Mouse (Mus musculus): ENCODE results near the gene Pard3. TPM values are rescaled to one million over a fixed set of nuclear protein-coding genes. Genes with fewer than 3 reads are reported as not detected.

Gene Pard3
- polyA plus RNA-seq, 1 experiment from 2014 or later: 38.3 TPM

GRCm38 (mm10) chr8:127284462-127285216 lies 220.9 kb downstream of the Pard3 start:
- Histone ChIP-seq H3K4me2 (replicated peaks) (no peak overlapping the region), H3K27ac (no peak overlapping the region), H3K4me3 (no peak overlapping the region), H3K36me3 (no peaks in the 10 kb centered on the region), H3K9me3 (replicated peaks) (0 out of 2 replicates have a peak, but pooled peaks cover 3% of the 10 kb centered on the region), H3K4me1 (peaks cover 3% of the 10 kb centered on the region; the same call in 1 of the 2 replicates), H3K9ac (no peak overlapping the region), H3K27me3 (no peaks in the 10 kb centered on the region)
- peak; percentile 68 for ATAC-seq (ENCODE audit: low FRiP score)
- 73% methylated on average over 9 of the region's 9 CpGs for WGBS

- Histone ChIP-seq H3K9me3 (replicated peaks) (0 out of 2 replicates have a peak, but pooled peaks cover 3% of the 10 kb centered on the region), H3K4me1 (peaks cover 3% of the 10 kb centered on the region; the same call in 1 of the 2 replicates), H3K27me3 (no peaks in the 10 kb centered on the region), H3K4me3 (no peak overlapping the region), H3K27ac (no peak overlapping the region), H3K36me3 (no peaks in the 10 kb centered on the region), H3K9ac (no peak overlapping the region), H3K4me2 (replicated peaks) (no peak overlapping the region)
- no peak for ATAC-seq (ENCODE audit: low FRiP score)
- WGBS: 91% methylated on average over 10 of the region's 10 CpGs
Observed at GRCm38 (mm10) chr8:127287816-127288215, 224.1 kb downstream of the Pard3 start.

- Histone ChIP-seq H3K4me3 (no peak overlapping the region), H3K9ac (no peak overlapping the region), H3K4me2 (replicated peaks) (no peak overlapping the region), H3K9me3 (replicated peaks) (no peaks in the 10 kb centered on the region), H3K27ac (no peak overlapping the region), H3K27me3 (no peaks in the 10 kb centered on the region), H3K36me3 (no peaks in the 10 kb centered on the region), H3K4me1 (peaks cover 5% of the 10 kb centered on the region)
- 95% methylated on average over 5 of the region's 5 CpGs for WGBS
- no peak for ATAC-seq (ENCODE audit: low FRiP score)
Observed at GRCm38 (mm10) chr8:127292307-127292706, 228.6 kb downstream of the Pard3 start.

- H3K27me3 ChIP-seq: no peaks in the 10 kb centered on the region
- no peak overlapping the region for H3K4me2 ChIP-seq (replicated peaks)
- no peak for ATAC-seq (ENCODE audit: low FRiP score)
- no peaks in the 10 kb centered on the region for H3K9me3 ChIP-seq (replicated peaks)
- no peaks in the 10 kb centered on the region for H3K36me3 ChIP-seq
- peaks cover 5% of the 10 kb centered on the region for H3K4me1 ChIP-seq
- no peak overlapping the region for H3K9ac ChIP-seq
- 56% methylated on average over 6 of the region's 6 CpGs for WGBS
- no peak overlapping the region for H3K4me3 ChIP-seq
- peak overlapping the region; percentile 3 for H3K27ac ChIP-seq
Observed at GRCm38 (mm10) chr8:127293025-127293729, 229.5 kb downstream of the Pard3 start.

- no peaks in the 10 kb centered on the region for H3K36me3 ChIP-seq
Observed at GRCm38 (mm10) chr8:127294061-127294460, 230.4 kb downstream of the Pard3 start.

GRCm38 (mm10) chr8:127295848-127296247 lies 232.2 kb downstream of the Pard3 start:
- WGBS: 86% methylated on average over 13 of the region's 13 CpGs

More at GRCm38 (mm10) chr8:127294061-127294460, 230.4 kb downstream of the Pard3 start:
- no peak for ATAC-seq (ENCODE audit: low FRiP score)
- H3K27me3 ChIP-seq: no peaks in the 10 kb centered on the region
- 68% methylated on average over 6 of the region's 6 CpGs for WGBS
- H3K9ac ChIP-seq: no peak overlapping the region
- H3K4me2 ChIP-seq (replicated peaks): no peak overlapping the region
- H3K4me1 ChIP-seq: peaks cover 5% of the 10 kb centered on the region
- no peaks in the 10 kb centered on the region for H3K9me3 ChIP-seq (replicated peaks)
- H3K27ac ChIP-seq: no peak overlapping the region
- no peak overlapping the region for H3K4me3 ChIP-seq

GRCm38 (mm10) chr8:127300493-127300892 lies 236.8 kb downstream of the Pard3 start:
- ATAC-seq (ENCODE audit: low FRiP score): no peak
- Histone ChIP-seq H3K36me3 (no peaks in the 10 kb centered on the region), H3K9me3 (replicated peaks) (no peaks in the 10 kb centered on the region), H3K9ac (no peak overlapping the region), H3K27me3 (no peaks in the 10 kb centered on the region), H3K4me2 (replicated peaks) (no peak overlapping the region), H3K4me3 (no peak overlapping the region), H3K27ac (no peak overlapping the region), H3K4me1 (no peaks in the 10 kb centered on the region)
- 88% methylated on average over 5 of the region's 5 CpGs for WGBS

More at GRCm38 (mm10) chr8:127295848-127296247, 232.2 kb downstream of the Pard3 start:
- no peaks in the 10 kb centered on the region for H3K9me3 ChIP-seq (replicated peaks)
- H3K4me1 ChIP-seq: peaks cover 5% of the 10 kb centered on the region
- no peak overlapping the region for H3K4me2 ChIP-seq (replicated peaks)
- no peak overlapping the region for H3K9ac ChIP-seq
- no peak for ATAC-seq (ENCODE audit: low FRiP score)
- H3K36me3 ChIP-seq: no peaks in the 10 kb centered on the region
- no peaks in the 10 kb centered on the region for H3K27me3 ChIP-seq
- H3K27ac ChIP-seq: no peak overlapping the region
- no peak overlapping the region for H3K4me3 ChIP-seq

- Histone ChIP-seq H3K27me3 (no peaks in the 10 kb centered on the region), H3K9ac (no peak overlapping the region), H3K9me3 (replicated peaks) (no peaks in the 10 kb centered on the region), H3K36me3 (no peaks in the 10 kb centered on the region), H3K27ac (no peak overlapping the region), H3K4me2 (replicated peaks) (no peak overlapping the region), H3K4me3 (no peak overlapping the region), H3K4me1 (no peaks in the 10 kb centered on the region)
- no peak for ATAC-seq (ENCODE audit: low FRiP score)
- WGBS: 89% methylated on average over 6 of the region's 6 CpGs
Observed at GRCm38 (mm10) chr8:127302847-127303445, 239.3 kb downstream of the Pard3 start.

- Histone ChIP-seq H3K9me3 (replicated peaks) (no peaks in the 10 kb centered on the region), H3K36me3 (no peaks in the 10 kb centered on the region)
Observed at GRCm38 (mm10) chr8:127307026-127307425, 243.3 kb downstream of the Pard3 start.

GRCm38 (mm10) chr8:127309363-127309762 lies 245.7 kb downstream of the Pard3 start:
- 83% methylated on average over 1 of the region's 1 CpGs for WGBS
- H3K27ac ChIP-seq: no peak overlapping the region

More at GRCm38 (mm10) chr8:127307026-127307425, 243.3 kb downstream of the Pard3 start:
- no peaks in the 10 kb centered on the region for H3K27me3 ChIP-seq
- 0 out of 2 replicates have a peak, but pooled peaks cover 2% of the 10 kb centered on the region for H3K4me1 ChIP-seq
- H3K9ac ChIP-seq: no peak overlapping the region
- ATAC-seq (ENCODE audit: low FRiP score): no peak
- no peak overlapping the region for H3K4me3 ChIP-seq
- no peak overlapping the region for H3K4me2 ChIP-seq (replicated peaks)
- H3K27ac ChIP-seq: no peak overlapping the region
- 84% methylated on average over 5 of the region's 5 CpGs for WGBS

GRCm38 (mm10) chr8:127315811-127316210 lies 252.1 kb downstream of the Pard3 start:
- ATAC-seq (ENCODE audit: low FRiP score): no peak
- Histone ChIP-seq H3K9me3 (replicated peaks) (no peaks in the 10 kb centered on the region), H3K27ac (no peak overlapping the region), H3K4me2 (replicated peaks) (no peak overlapping the region), H3K27me3 (no peaks in the 10 kb centered on the region), H3K36me3 (no peaks in the 10 kb centered on the region), H3K4me1 (no peaks in the 10 kb centered on the region), H3K9ac (no peak overlapping the region), H3K4me3 (no peak overlapping the region)
- 67% methylated on average over 1 of the region's 1 CpGs for WGBS

More at GRCm38 (mm10) chr8:127309363-127309762, 245.7 kb downstream of the Pard3 start:
- Histone ChIP-seq H3K36me3 (no peaks in the 10 kb centered on the region), H3K4me1 (0 out of 2 replicates have a peak, but pooled peaks cover 2% of the 10 kb centered on the region), H3K27me3 (no peaks in the 10 kb centered on the region), H3K4me3 (no peak overlapping the region), H3K9ac (no peak overlapping the region), H3K9me3 (replicated peaks) (no peaks in the 10 kb centered on the region), H3K4me2 (replicated peaks) (no peak overlapping the region)
- ATAC-seq (ENCODE audit: low FRiP score): no peak

- no peaks in the 10 kb centered on the region for H3K9me3 ChIP-seq (replicated peaks)
- no peak overlapping the region for H3K9ac ChIP-seq
- no peak overlapping the region for H3K4me3 ChIP-seq
- no peaks in the 10 kb centered on the region for H3K4me1 ChIP-seq
- 84% methylated on average over 1 of the region's 1 CpGs for WGBS
- no peak overlapping the region for H3K27ac ChIP-seq
- H3K36me3 ChIP-seq: no peaks in the 10 kb centered on the region
- no peak for ATAC-seq (ENCODE audit: low FRiP score)
- no peaks in the 10 kb centered on the region for H3K27me3 ChIP-seq
- H3K4me2 ChIP-seq (replicated peaks): no peak overlapping the region
Observed at GRCm38 (mm10) chr8:127317914-127318313, 254.2 kb downstream of the Pard3 start.

Measured in hindbrain, embryonic 12.5 days (tissue).